18 mouse cellular contexts compared by ENCODE assay signal in genomic region chr3:27744754-27745153, GRCm38 (mm10). TPM values are rescaled to one million over a fixed set of nuclear protein-coding genes. Genes with fewer than 3 reads are reported as not detected.
A peak's percentile ranks its signal among the peaks of the same experiment; 100 is the strongest.
DNase-seq lines count a peak whose midpoint lies in the region; ATAC-seq and TF ChIP-seq lines count a peak whose summit lies in the region.
"Had no signal": no experiment of that assay in that cellular context is flagged by ENCODE, and none has a peak within 500 bp of the region (broad histone marks: within the 10 kb centered on the region; RNA-seq: fewer than 3 reads in every experiment).

No protein-coding gene starts in this region.

- no peak for TF ChIP-seq CTCF in ES-Bruce4 (IDR thresholded peaks at IDR 0.05; ENCODE audit: low read depth, low read length)
- TF ChIP-seq CTCF in forebrain, postnatal 0 days (IDR thresholded peaks at IDR 0.05; ENCODE audit: low read depth) = no peak

- H3K36me3 ChIP-seq in kidney, embryonic 14.5 days (ENCODE audit: control insufficient read depth, insufficient read depth, low read length) = no peaks in the 10 kb centered on the region
- no peaks in the 10 kb centered on the region for H3K36me3 ChIP-seq in ES-Bruce4 (ENCODE audit: control insufficient read depth, insufficient read depth, low read length, poor library complexity, severe bottlenecking)
- H3K36me3 ChIP-seq in forebrain, postnatal 0 days (ENCODE audit: insufficient read depth) = no peaks in the 10 kb centered on the region
- H3K36me3 ChIP-seq: heart, embryonic 10.5 days; hindbrain, embryonic 13.5 days; midbrain, embryonic 10.5 days had no signal

- no peaks in the 10 kb centered on the region for H3K27me3 ChIP-seq in kidney, embryonic 14.5 days (ENCODE audit: control insufficient read depth, insufficient read depth, low read length)
- no peaks in the 10 kb centered on the region for H3K27me3 ChIP-seq in ES-Bruce4 (ENCODE audit: control insufficient read depth, insufficient read depth, low read length, poor library complexity, severe bottlenecking)
- no peaks in the 10 kb centered on the region for H3K27me3 ChIP-seq in forebrain, postnatal 0 days (ENCODE audit: insufficient read depth, low read length)
- H3K27me3 ChIP-seq: hindbrain, embryonic 13.5 days had no signal

- no peak overlapping the region for H3K9ac ChIP-seq in kidney, embryonic 14.5 days (ENCODE audit: low read depth, low read length)
- H3K9ac ChIP-seq in ES-Bruce4 (ENCODE audit: low read depth, poor library complexity, severe bottlenecking) = no peak overlapping the region
- no peak overlapping the region for H3K9ac ChIP-seq in forebrain, postnatal 0 days
- H3K9ac ChIP-seq: hindbrain, embryonic 13.5 days; liver, embryonic 14.5 days had no signal

- H3K4me3 ChIP-seq in kidney, embryonic 14.5 days (ENCODE audit: low read length) = no peak overlapping the region
- no peak overlapping the region for H3K4me3 ChIP-seq in ES-Bruce4 (ENCODE audit: low read depth, low read length)
- no peak overlapping the region for H3K4me3 ChIP-seq in forebrain, postnatal 0 days (ENCODE audit: low read depth, low read length)
- H3K4me3 ChIP-seq: erythroblast, embryonic 14.5 days; heart, embryonic 10.5 days; hindbrain, embryonic 13.5 days; midbrain, embryonic 10.5 days had no signal

- H3K4me2 ChIP-seq in kidney, embryonic 14.5 days (replicated peaks; ENCODE audit: low read depth, low read length) = no peak overlapping the region
- H3K4me2 ChIP-seq in forebrain, postnatal 0 days (ENCODE audit: low read depth) = no peak overlapping the region
- H3K4me2 ChIP-seq: hindbrain, embryonic 13.5 days had no signal

- no peaks in the 10 kb centered on the region for H3K9me3 ChIP-seq in kidney, embryonic 14.5 days (ENCODE audit: control insufficient read depth, low read length)
- no peaks in the 10 kb centered on the region for H3K9me3 ChIP-seq in ES-Bruce4 (replicated peaks; ENCODE audit: control insufficient read depth, insufficient read depth, low read length, poor library complexity, severe bottlenecking)
- no peaks in the 10 kb centered on the region for H3K9me3 ChIP-seq in forebrain, postnatal 0 days (ENCODE audit: low read length)
- H3K9me3 ChIP-seq: heart, embryonic 10.5 days; hindbrain, embryonic 13.5 days had no signal

- intact Hi-C loops in left cerebral cortex, postnatal 25 days (cut with DNase I) = no loop called here

- WGBS in kidney, embryonic 14.5 days = 48% methylated on average over 7 of the region's 7 CpGs
- 53% methylated on average over 7 of the region's 7 CpGs for WGBS in forebrain, postnatal 0 days

- H3K4me1 ChIP-seq in kidney, embryonic 14.5 days (ENCODE audit: control insufficient read depth, insufficient read depth, low read length) = no peaks in the 10 kb centered on the region
- H3K4me1 ChIP-seq in ES-Bruce4 (ENCODE audit: control insufficient read depth, insufficient read depth, low read length) = no peaks in the 10 kb centered on the region
- H3K4me1 ChIP-seq in forebrain, postnatal 0 days (ENCODE audit: insufficient read depth) = no peaks in the 10 kb centered on the region
- H3K4me1 ChIP-seq: hindbrain, embryonic 13.5 days had no signal

- peak; percentile 89 for TF ChIP-seq EP300 in ES-Bruce4 (IDR thresholded peaks at IDR 0.05; ENCODE audit: insufficient read depth, low read depth, low read length)

- no peak for TF ChIP-seq POLR2A in ES-Bruce4 (IDR thresholded peaks at IDR 0.05; ENCODE audit: insufficient read depth, low read length)

- DNase-seq in kidney, adult 11 months = peak; percentile 35
- DNase-seq in embryo, embryonic 11 days = peak; percentile 11
- peak; percentile 22 to 24 for DNase-seq in kidney, postnatal 36 days
- no peak for DNase-seq in thymus, postnatal 10 days (ENCODE audit: low spot score in 2 of 2)
- DNase-seq in forebrain, postnatal 0 days = no peak
- no peak for DNase-seq in left cerebral cortex, postnatal 25 days (ENCODE audit: low spot score in 2 of 2)
- DNase-seq: cerebellum, postnatal 10 days; gastrocnemius, postnatal 36 days; heart, postnatal 14 days; thymus, postnatal 36 days had no signal

- ATAC-seq in kidney, embryonic 14.5 days (ENCODE audit: low FRiP score, low TSS enrichment) = no peak
- no peak for ATAC-seq in forebrain, postnatal 0 days
- ATAC-seq: forebrain, embryonic 14.5 days had no signal

- no peak overlapping the region for H3K27ac ChIP-seq in kidney, embryonic 14.5 days (ENCODE audit: low read depth, low read length)
- no peak overlapping the region for H3K27ac ChIP-seq in ES-Bruce4 (ENCODE audit: insufficient read depth, low read length)
- no peak overlapping the region for H3K27ac ChIP-seq in forebrain, postnatal 0 days (ENCODE audit: low read depth, low read length)
- H3K27ac ChIP-seq: heart, embryonic 10.5 days; hindbrain, embryonic 13.5 days; liver, embryonic 14.5 days; midbrain, embryonic 10.5 days had no signal

RNA-seq across cellular contexts. Expression of gene Fndc3b, which starts 33.6 kb away (rescaled TPM):
- polyA plus RNA-seq in kidney, embryonic 14.5 days (2014; fragmentation: Nextera tagmentation; extraction: Ambion mirVana) = 18.5 and 28.7 TPM in 2 replicates
- polyA plus RNA-seq in ES-Bruce4 (2011; ENCODE audit: insufficient read depth, insufficient read length, low read depth, missing spikeins) = 36.7 and 42.6 TPM in 2 replicates
- 17.2 and 18.3 TPM in 2 replicates for total RNA-seq in forebrain, postnatal 0 days (2014; rRNA removed)
- polyA plus RNA-seq in forebrain, postnatal 0 days (2015; fragmentation: Nextera tagmentation; extraction: Ambion mirVana) = 3.9 and 5.7 TPM in 2 replicates
- total RNA-seq in left cerebral cortex, postnatal 25 days (2021) = 10 to 100 TPM; 26.5 to 30.0 TPM

Comparison
In these comparisons a context has a peak if more than half of its experiments do, and no peak if none do; other contexts are left out.
1. DNase-seq: peak in kidney, adult 11 months (single experiment), embryo, embryonic 11 days (single experiment) and kidney, postnatal 36 days (2 of 2); none in thymus, postnatal 10 days (0 of 2), forebrain, postnatal 0 days (single experiment) and left cerebral cortex, postnatal 25 days (0 of 2).